Mouse (Mus musculus): Measurements from ENCODE around the gene Vmn2r89. TPM values are rescaled to one million over a fixed set of nuclear protein-coding genes. Genes with fewer than 3 reads are reported as not detected.
"Not testable (repeated sequence)": the region's sequence is repeated elsewhere in the genome, so short reads cannot be mapped to it uniquely, and the experiment has no call there.

Vmn2r89 gene
- not detected in 2 replicates for total RNA-seq (2014; rRNA removed)
- not detected in 2 replicates for polyA plus RNA-seq (2015; fragmentation: Nextera tagmentation; extraction: Ambion mirVana)

GRCm38 (mm10) chr14:51451557-51451956 is at the start of gene Vmn2r89:
Vmn2r89 (plus strand) TSS chr14:51451857.
- H3K4me1 ChIP-seq (ENCODE audit: insufficient read depth, low read length); H3K36me3 ChIP-seq (ENCODE audit: insufficient read depth, low read length); DNase-seq (ENCODE audit: low spot score); ATAC-seq; H3K9me3 ChIP-seq (ENCODE audit: low read length); H3K27ac ChIP-seq; H3K9ac ChIP-seq (replicated peaks; ENCODE audit: low read length); H3K4me3 ChIP-seq (ENCODE audit: low read length); H3K27me3 ChIP-seq (ENCODE audit: insufficient read depth, low read length); H3K4me2 ChIP-seq (ENCODE audit: low read depth, low read length): not testable (repeated sequence)
- WGBS: 88% methylated on average over 2 of the region's 2 CpGs

GRCm38 (mm10) chr14:51410520-51410919 is 41.1 kb upstream of the Vmn2r89 start, which contains the start of gene Vmn2r88:
Vmn2r88 (plus strand) TSS chr14:51410820.
- H3K36me3 ChIP-seq (ENCODE audit: insufficient read depth, low read length): no peaks in the 10 kb centered on the region
- TF ChIP-seq CTCF (IDR thresholded peaks at IDR 0.05; ENCODE audit: low read depth): no peak

GRCm38 (mm10) chr14:51423885-51424284 is 27.8 kb upstream of the Vmn2r89 start:
- 67% methylated on average over 2 of the region's 2 CpGs for WGBS
- no peak overlapping the region for H3K4me3 ChIP-seq (ENCODE audit: low read length)
- no peaks in the 10 kb centered on the region for H3K4me1 ChIP-seq (ENCODE audit: insufficient read depth, low read length)
- H3K9me3 ChIP-seq (ENCODE audit: low read length): no peaks in the 10 kb centered on the region
- H3K4me2 ChIP-seq (ENCODE audit: low read depth, low read length): no peak overlapping the region
- H3K9ac ChIP-seq (replicated peaks; ENCODE audit: low read length): no peak overlapping the region
- no peak overlapping the region for H3K27ac ChIP-seq
- ATAC-seq (no peak), DNase-seq (ENCODE audit: low spot score) (no peak)
- TF ChIP-seq CTCF (IDR thresholded peaks at IDR 0.05; ENCODE audit: low read depth): no peak
- no peaks in the 10 kb centered on the region for H3K36me3 ChIP-seq (ENCODE audit: insufficient read depth, low read length)
- no peaks in the 10 kb centered on the region for H3K27me3 ChIP-seq (ENCODE audit: insufficient read depth, low read length)

More at GRCm38 (mm10) chr14:51410520-51410919, 41.1 kb upstream of the Vmn2r89 start, which contains the start of gene Vmn2r88:
- Histone ChIP-seq H3K9me3 (ENCODE audit: low read length) (no peaks in the 10 kb centered on the region), H3K4me1 (ENCODE audit: insufficient read depth, low read length) (no peaks in the 10 kb centered on the region), H3K4me2 (ENCODE audit: low read depth, low read length) (no peak within 1 kb of the TSS), H3K27me3 (ENCODE audit: insufficient read depth, low read length) (no peaks in the 10 kb centered on the region), H3K4me3 (ENCODE audit: low read length) (no peak within 1 kb of the TSS), H3K9ac (replicated peaks; ENCODE audit: low read length) (no peak within 1 kb of the TSS), H3K27ac (no peak within 1 kb of the TSS)
- WGBS: 77% methylated on average over 1 of the region's 1 CpGs
- no peak for ATAC-seq
- DNase-seq (ENCODE audit: low spot score): no peak

GRCm38 (mm10) chr14:51430138-51430537 is 21.5 kb upstream of the Vmn2r89 start:
- H3K4me3 ChIP-seq (ENCODE audit: low read length); DNase-seq (ENCODE audit: low spot score); H3K9ac ChIP-seq (replicated peaks; ENCODE audit: low read length); H3K36me3 ChIP-seq (ENCODE audit: insufficient read depth, low read length); H3K4me2 ChIP-seq (ENCODE audit: low read depth, low read length); H3K27ac ChIP-seq; H3K4me1 ChIP-seq (ENCODE audit: insufficient read depth, low read length); H3K27me3 ChIP-seq (ENCODE audit: insufficient read depth, low read length); H3K9me3 ChIP-seq (ENCODE audit: low read length); ATAC-seq: not testable (repeated sequence)

GRCm38 (mm10) chr14:51434546-51434945 is 17.1 kb upstream of the Vmn2r89 start:
- Histone ChIP-seq H3K4me2 (ENCODE audit: low read depth, low read length) (no peak overlapping the region), H3K9me3 (ENCODE audit: low read length) (peaks cover 7% of the 10 kb centered on the region; the same call in 1 of the 2 replicates), H3K9ac (replicated peaks; ENCODE audit: low read length) (no peak overlapping the region), H3K4me1 (ENCODE audit: insufficient read depth, low read length) (no peaks in the 10 kb centered on the region), H3K27me3 (ENCODE audit: insufficient read depth, low read length) (no peaks in the 10 kb centered on the region), H3K4me3 (ENCODE audit: low read length) (no peak overlapping the region), H3K27ac (no peak overlapping the region), H3K36me3 (ENCODE audit: insufficient read depth, low read length) (no peaks in the 10 kb centered on the region)
- ATAC-seq (no peak), DNase-seq (ENCODE audit: low spot score) (no peak)
- 96% methylated on average over 16 of the region's 16 CpGs for WGBS
- no peak for TF ChIP-seq CTCF (IDR thresholded peaks at IDR 0.05; ENCODE audit: low read depth)

- DNase-seq (ENCODE audit: low spot score) (no peak), ATAC-seq (no peak)
- Histone ChIP-seq H3K9me3 (ENCODE audit: low read length) (peaks cover 7% of the 10 kb centered on the region; the same call in 1 of the 2 replicates), H3K4me1 (ENCODE audit: insufficient read depth, low read length) (no peaks in the 10 kb centered on the region), H3K36me3 (ENCODE audit: insufficient read depth, low read length) (no peaks in the 10 kb centered on the region), H3K27ac (no peak overlapping the region), H3K4me2 (ENCODE audit: low read depth, low read length) (no peak overlapping the region), H3K27me3 (ENCODE audit: insufficient read depth, low read length) (no peaks in the 10 kb centered on the region), H3K4me3 (ENCODE audit: low read length) (no peak overlapping the region), H3K9ac (replicated peaks; ENCODE audit: low read length) (no peak overlapping the region)
- 97% methylated on average over 26 of the region's 26 CpGs for WGBS
- no peak for TF ChIP-seq CTCF (IDR thresholded peaks at IDR 0.05; ENCODE audit: low read depth)
Observed at GRCm38 (mm10) chr14:51435020-51435419, 16.6 kb upstream of the Vmn2r89 start.

- ATAC-seq (no peak), DNase-seq (ENCODE audit: low spot score) (no peak)
- TF ChIP-seq CTCF (IDR thresholded peaks at IDR 0.05; ENCODE audit: low read depth): no peak
- no peaks in the 10 kb centered on the region for H3K36me3 ChIP-seq (ENCODE audit: insufficient read depth, low read length)
- peaks cover 7% of the 10 kb centered on the region; the same call in 1 of the 2 replicates for H3K9me3 ChIP-seq (ENCODE audit: low read length)
- H3K4me3 ChIP-seq (ENCODE audit: low read length): no peak overlapping the region
- WGBS: 79% methylated on average over 4 of the region's 4 CpGs
- no peaks in the 10 kb centered on the region for H3K27me3 ChIP-seq (ENCODE audit: insufficient read depth, low read length)
- H3K9ac ChIP-seq (replicated peaks; ENCODE audit: low read length): no peak overlapping the region
- H3K4me2 ChIP-seq (ENCODE audit: low read depth, low read length): no peak overlapping the region
- H3K27ac ChIP-seq: no peak overlapping the region
- no peaks in the 10 kb centered on the region for H3K4me1 ChIP-seq (ENCODE audit: insufficient read depth, low read length)
Observed at GRCm38 (mm10) chr14:51438955-51439354, 12.7 kb upstream of the Vmn2r89 start.

- WGBS: 83% methylated on average over 10 of the region's 10 CpGs
- H3K27me3 ChIP-seq (ENCODE audit: insufficient read depth, low read length); H3K4me3 ChIP-seq (ENCODE audit: low read length); H3K36me3 ChIP-seq (ENCODE audit: insufficient read depth, low read length); DNase-seq (ENCODE audit: low spot score); H3K9ac ChIP-seq (replicated peaks; ENCODE audit: low read length); H3K27ac ChIP-seq; H3K4me2 ChIP-seq (ENCODE audit: low read depth, low read length); H3K4me1 ChIP-seq (ENCODE audit: insufficient read depth, low read length); H3K9me3 ChIP-seq (ENCODE audit: low read length); ATAC-seq: not testable (repeated sequence)
Observed at GRCm38 (mm10) chr14:51480278-51480677, 28.6 kb downstream of the Vmn2r89 start.

GRCm38 (mm10) chr14:51481332-51482015 is 29.8 kb downstream of the Vmn2r89 start:
- not testable (repeated sequence) for H3K4me1 ChIP-seq (ENCODE audit: insufficient read depth, low read length); H3K27ac ChIP-seq; H3K27me3 ChIP-seq (ENCODE audit: insufficient read depth, low read length); ATAC-seq; H3K9ac ChIP-seq (replicated peaks; ENCODE audit: low read length); H3K36me3 ChIP-seq (ENCODE audit: insufficient read depth, low read length); DNase-seq (ENCODE audit: low spot score); H3K9me3 ChIP-seq (ENCODE audit: low read length); H3K4me3 ChIP-seq (ENCODE audit: low read length); H3K4me2 ChIP-seq (ENCODE audit: low read depth, low read length)
- 90% methylated on average over 12 of the region's 12 CpGs for WGBS
